Mouse (Mus musculus): ENCODE results near the gene Retsat.

DNA sequence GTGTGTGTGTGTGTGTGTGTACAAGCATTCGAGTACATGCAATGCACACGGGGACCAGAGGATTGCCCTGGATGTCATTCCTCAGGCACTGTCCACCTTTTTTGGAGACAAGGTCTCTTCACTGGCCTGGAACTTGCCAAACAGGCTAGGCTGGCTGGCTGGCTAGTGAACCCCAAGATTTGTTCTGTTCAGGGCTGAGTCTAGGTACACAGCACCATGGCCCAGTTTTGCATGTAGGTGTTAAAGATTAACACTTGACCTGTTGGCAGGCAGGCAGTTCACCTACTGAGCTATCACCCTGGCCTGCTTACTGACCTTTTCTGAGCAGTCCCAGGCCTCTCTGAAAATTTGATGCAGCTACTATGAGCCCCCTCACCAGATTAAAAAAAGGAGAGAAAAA lies 32.1 kb downstream of the Retsat start:
- TF ChIP-seq CTCF (IDR thresholded peaks at IDR 0.05; ENCODE audit: control insufficient read depth, insufficient read depth, insufficient read length) (no peak), USF1 (IDR thresholded peaks at IDR 0.05; ENCODE audit: low read depth) (no peak), FOSL1 (IDR thresholded peaks at IDR 0.05; ENCODE audit: insufficient read depth, low read length, poor library complexity, severe bottlenecking) (no peak)
